ENCODE assay signal across 14 mouse cellular contexts in the genomic region with DNA sequence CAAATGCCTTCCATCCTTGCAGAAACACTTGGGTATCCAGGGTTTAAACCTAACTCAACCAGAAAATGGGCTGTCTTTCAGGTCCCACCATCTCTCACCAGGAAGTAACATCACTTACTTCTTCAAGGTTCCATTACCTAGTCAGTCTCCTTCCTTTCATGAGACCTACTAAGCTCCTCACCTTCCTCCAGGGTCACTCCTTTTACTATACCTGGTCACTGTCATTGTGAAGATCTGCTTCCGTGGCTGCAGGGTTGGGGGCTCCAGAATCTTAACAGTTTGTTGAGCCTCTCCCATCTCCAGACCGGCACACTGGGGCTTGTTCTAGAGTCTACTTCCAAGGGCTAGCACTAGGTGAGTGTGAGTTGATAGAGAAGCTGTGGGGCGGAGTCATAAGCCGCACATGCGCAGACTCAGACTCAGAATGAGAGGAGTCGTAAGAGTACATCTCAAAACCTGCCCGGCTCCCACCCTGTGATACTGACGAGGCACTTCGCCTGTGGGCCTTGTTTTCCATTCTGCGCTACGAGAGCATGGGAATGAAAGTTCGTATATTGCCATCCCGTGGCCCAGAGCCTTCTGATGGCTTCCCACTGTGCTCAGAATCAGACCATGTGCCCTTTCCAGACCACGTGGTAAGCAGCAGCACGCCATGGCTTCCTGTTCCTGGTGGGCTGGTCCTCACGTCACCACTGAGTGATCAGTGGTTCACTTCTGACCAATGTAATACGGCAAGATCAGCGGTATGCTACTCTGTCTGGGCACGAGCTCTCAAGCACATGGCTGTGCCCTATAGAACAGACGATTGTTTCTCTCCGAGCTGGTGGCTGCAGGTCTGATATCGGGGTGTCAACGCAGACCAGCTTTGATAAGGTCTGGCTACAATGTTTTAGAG.
"Had no signal": no experiment of that assay in that cellular context is flagged by ENCODE, and none has a peak within 500 bp of the region (broad histone marks: within the 10 kb centered on the region; RNA-seq: fewer than 3 reads in every experiment).

No protein-coding gene starts in this region.

- H3K9me3 ChIP-seq: kidney, embryonic 15.5 days; liver, embryonic 15.5 days; lung, embryonic 15.5 days had no signal

- H3K9ac ChIP-seq: kidney, embryonic 15.5 days; liver, embryonic 15.5 days; lung, embryonic 15.5 days had no signal

- H3K36me3 ChIP-seq: kidney, embryonic 15.5 days; liver, embryonic 15.5 days; lung, embryonic 15.5 days had no signal

- H3K27me3 ChIP-seq: kidney, embryonic 15.5 days; liver, embryonic 15.5 days; lung, embryonic 15.5 days had no signal

- H3K4me3 ChIP-seq: kidney, embryonic 15.5 days; left cerebral cortex, adult 2 months; liver, embryonic 15.5 days; lung, embryonic 15.5 days had no signal

- H3K4me2 ChIP-seq: kidney, embryonic 15.5 days; liver, embryonic 15.5 days; lung, embryonic 15.5 days; midbrain, embryonic 11.5 days had no signal

- H3K4me1 ChIP-seq: liver, embryonic 15.5 days had no signal

- DNase-seq: kidney, adult 8-10 months; kidney, postnatal 10 days; kidney, postnatal 36 days; layer of hippocampus, postnatal 36 days; lung, adult 18-20 months; lung, postnatal 10 days; lung, postnatal 36 days; midbrain, embryonic 14.5 days; thymus, postnatal 25 days had no signal

- H3K27ac ChIP-seq: kidney, embryonic 15.5 days; left cerebral cortex, adult 2 months; liver, embryonic 15.5 days; lung, embryonic 15.5 days had no signal
